Mouse (Mus musculus) CH12.LX (cell line): Measurements from ENCODE around the gene Tada2a. TPM values are rescaled to one million over a fixed set of nuclear protein-coding genes. Genes with fewer than 3 reads are reported as not detected.

Experiments used
- DNase-seq: peaks from one replicate; pipeline ENCODE4 v3.0.0-alpha.2; 2013; ENCODE audit errors: extremely low read depth
- H3K27ac ChIP-seq: 2 replicates; pipeline ENCODE4 v1.5.1; 2012; ENCODE audit warnings: low read depth, mild to moderate bottlenecking, control low read depth, moderate library complexity; ENCODE audit not compliant: insufficient read depth
- H3K27me3 ChIP-seq: replicated peaks from 2 replicates; pipeline ENCODE3; 2012; ENCODE audit warnings: inconsistent platforms
- H3K36me3 ChIP-seq, 2 experiments: replicated peaks in 1 of 2; 2 replicates each; pipeline versions ENCODE3 to v1.6.1; 2012; ENCODE audit warnings: inconsistent platforms in 1 of 2, low read length in 1 of 2, mild to moderate bottlenecking in 1 of 2, mixed read lengths in 1 of 2, moderate library complexity in 1 of 2; ENCODE audit not compliant: control insufficient read depth in 1 of 2, insufficient read depth in 1 of 2
- H3K4me1 ChIP-seq, 2 experiments: 2 replicates each; pipeline ENCODE4 v1.6.1; 2012; ENCODE audit warnings: inconsistent platforms in 1 of 2, moderate library complexity in 1 of 2; ENCODE audit not compliant: insufficient read depth in 2 of 2, control insufficient read depth in 1 of 2
- H3K4me2 ChIP-seq: 2 replicates; pipeline ENCODE4 v1.6.1; 2012; ENCODE audit warnings: low read depth, mild to moderate bottlenecking, control low read depth; ENCODE audit not compliant: poor library complexity, insufficient read depth, severe bottlenecking
- H3K4me3 ChIP-seq, 3 experiments: fragments of 150-350 bp in 1 of 3; sonication (generic) in 1 of 3; replicated peaks in 1 of 3; 2 replicates each; pipeline versions ENCODE3 to v1.5.1; 2011 to 2012; ENCODE audit warnings: low read depth in 2 of 3, low read length in 2 of 3, mild to moderate bottlenecking in 2 of 3, moderate library complexity in 2 of 3, control low read depth in 1 of 3, improper control_type of control experiment in 1 of 3, inconsistent platforms in 1 of 3, mixed read lengths in 1 of 3; ENCODE audit not compliant: poor library complexity in 1 of 3
- H3K79me2 ChIP-seq: replicated peaks from 2 replicates; pipeline ENCODE4 v1.6.1; 2012; ENCODE audit warnings: mild to moderate bottlenecking, moderate library complexity; ENCODE audit not compliant: control insufficient read depth, poor library complexity, insufficient read depth, severe bottlenecking; ENCODE audit errors: extremely low read depth
- H3K9ac ChIP-seq: 2 replicates; pipeline ENCODE4 v1.6.1; 2012; ENCODE audit warnings: low read depth, mild to moderate bottlenecking, control low read depth, moderate library complexity; ENCODE audit not compliant: insufficient read depth
- H3K9me3 ChIP-seq: replicated peaks from 2 replicates; pipeline ENCODE3; 2012; ENCODE audit warnings: low read length, inconsistent platforms, mixed read lengths
- BHLHE40 ChIP-seq: IDR thresholded peaks from 2 replicates; pipeline ENCODE4 v1.6.1; 2011; ENCODE audit warnings: mild to moderate bottlenecking, low read depth, low read length, improper control_type of control experiment
- CHD1 ChIP-seq: IDR thresholded peaks from 2 replicates; pipeline ENCODE4 v1.6.1; 2012; ENCODE audit warnings: low read depth, low read length, improper control_type of control experiment, inconsistent platforms
- CTCF ChIP-seq, 2 experiments: IDR thresholded peaks in 1 of 2; conservative IDR thresholded peaks in 1 of 2; 2 replicates each; pipeline ENCODE4 v1.5.1; 2011 to 2012; ENCODE audit warnings: low read depth in 2 of 2, low read length in 2 of 2, improper control_type of control experiment in 1 of 2, inconsistent platforms in 1 of 2, mild to moderate bottlenecking in 1 of 2, moderate library complexity in 1 of 2
- E2F4 ChIP-seq: IDR thresholded peaks from 2 replicates; pipeline ENCODE4 v1.6.1; 2011; ENCODE audit warnings: low read depth, low read length, improper control_type of control experiment; ENCODE audit not compliant: insufficient replicate concordance
- ELF1 ChIP-seq: IDR thresholded peaks from 2 replicates; pipeline ENCODE4 v1.6.1; 2014; ENCODE audit warnings: low read depth, mild to moderate bottlenecking, inconsistent platforms, low read length, improper control_type of control experiment
- ETS1 ChIP-seq: conservative IDR thresholded peaks from 2 replicates; pipeline ENCODE4 v1.6.1; 2012; ENCODE audit warnings: low read depth, mild to moderate bottlenecking, inconsistent platforms, low read length, improper control_type of control experiment, moderate library complexity
- GABPA ChIP-seq: IDR thresholded peaks from 2 replicates; pipeline ENCODE4 v1.6.1; 2012; ENCODE audit warnings: low read depth, low read length, improper control_type of control experiment, inconsistent platforms; ENCODE audit not compliant: insufficient replicate concordance
- HCFC1 ChIP-seq: IDR thresholded peaks from 2 replicates; pipeline ENCODE4 v1.6.1; 2012; ENCODE audit warnings: low read depth, mild to moderate bottlenecking, inconsistent platforms, low read length, improper control_type of control experiment
- JUND ChIP-seq: conservative IDR thresholded peaks from 2 replicates; pipeline ENCODE4 v1.6.1; 2011; ENCODE audit warnings: low read depth, low read length, improper control_type of control experiment
- KAT2A ChIP-seq: IDR thresholded peaks from 2 replicates; pipeline ENCODE4 v1.6.1; 2012; ENCODE audit warnings: low read length, improper control_type of control experiment, inconsistent platforms; ENCODE audit not compliant: insufficient replicate concordance
- MAFK ChIP-seq: IDR thresholded peaks from 2 replicates; pipeline ENCODE4 v1.6.1; 2011; ENCODE audit warnings: low read length, improper control_type of control experiment; ENCODE audit not compliant: insufficient replicate concordance
- MAX ChIP-seq: IDR thresholded peaks from 2 replicates; pipeline ENCODE4 v1.6.1; 2011; ENCODE audit warnings: low read length, improper control_type of control experiment
- MEF2A ChIP-seq: IDR thresholded peaks from 2 replicates; pipeline ENCODE4 v1.6.1; 2014; ENCODE audit warnings: low read depth, mild to moderate bottlenecking, inconsistent platforms, low read length, improper control_type of control experiment, borderline replicate concordance
- MXI1 ChIP-seq: IDR thresholded peaks from 2 replicates; pipeline ENCODE4 v1.6.1; 2011; ENCODE audit warnings: mild to moderate bottlenecking, low read depth, low read length, improper control_type of control experiment
- MYC ChIP-seq: IDR thresholded peaks from 2 replicates; pipeline ENCODE4 v1.6.1; 2011; ENCODE audit warnings: low read depth, mild to moderate bottlenecking, improper control_type of control experiment, low read length
- NELFE ChIP-seq: IDR thresholded peaks from 2 replicates; pipeline ENCODE4 v1.6.1; 2011; ENCODE audit warnings: low read depth, low read length, improper control_type of control experiment
- NRF1 ChIP-seq: IDR thresholded peaks from 2 replicates; pipeline ENCODE4 v1.6.1; 2014; ENCODE audit warnings: low read depth, mild to moderate bottlenecking, inconsistent platforms, low read length, improper control_type of control experiment, moderate library complexity
- POLR2A ChIP-seq: IDR thresholded peaks from 2 replicates; pipeline ENCODE4 v1.6.1; 2011; ENCODE audit warnings: low read depth, mild to moderate bottlenecking, improper control_type of control experiment, low read length
- RAD21 ChIP-seq: IDR thresholded peaks from 2 replicates; pipeline ENCODE4 v1.6.1; 2011; ENCODE audit warnings: low read depth, mild to moderate bottlenecking, low read length, improper control_type of control experiment, moderate library complexity
- RCOR1 ChIP-seq: conservative IDR thresholded peaks from 2 replicates; pipeline ENCODE4 v1.6.1; 2012; ENCODE audit warnings: low read depth, mild to moderate bottlenecking, inconsistent platforms, low read length, improper control_type of control experiment
- SMC3 ChIP-seq: IDR thresholded peaks from 2 replicates; pipeline ENCODE4 v1.6.1; 2011; ENCODE audit warnings: low read depth, low read length, improper control_type of control experiment
- UBTF ChIP-seq: IDR thresholded peaks from 2 replicates; pipeline ENCODE4 v1.6.1; 2012; ENCODE audit warnings: low read depth, mild to moderate bottlenecking, inconsistent platforms, low read length, improper control_type of control experiment, moderate library complexity
- USF2 ChIP-seq: conservative IDR thresholded peaks from 2 replicates; pipeline ENCODE4 v1.6.1; 2011; ENCODE audit warnings: low read depth, low read length, improper control_type of control experiment
- ZC3H11A ChIP-seq: IDR thresholded peaks from 2 replicates; pipeline ENCODE4 v1.6.1; 2012; ENCODE audit warnings: low read depth, mild to moderate bottlenecking, inconsistent platforms, low read length, improper control_type of control experiment
- ZMIZ1 ChIP-seq: IDR thresholded peaks from 2 replicates; pipeline ENCODE4 v1.6.1; 2012; ENCODE audit warnings: low read depth, mild to moderate bottlenecking, inconsistent platforms, low read length, improper control_type of control experiment
- ZNF384 ChIP-seq: IDR thresholded peaks from 2 replicates; pipeline ENCODE4 v1.6.1; 2012; ENCODE audit warnings: low read depth, low read length, improper control_type of control experiment, inconsistent platforms
- dilution Hi-C: fragments of 300-500 bp; cut with MboI; formaldehyde crosslinking; loops from 2 replicates; pipeline ENCODE4 v1.14.3; 2020; ENCODE audit warnings: low sequenced_read_pairs; ENCODE audit not compliant: extremely low pct_unique_long_range_greater_than_20kb, extremely low pct_ligation_motif_present
- in situ Hi-C: fragments of 300-500 bp; cut with MboI; formaldehyde crosslinking; loops from 3 replicates; pipeline ENCODE4 v1.14.3; 2019; ENCODE audit warnings: low sequenced_read_pairs, low pct_ligation_motif_present, low pct_unique_long_range_greater_than_20kb, mixed read lengths
- polyA plus RNA-seq: library from polyadenylated mRNA; unstranded; fragments of >175 nt; gene quantifications from 2 replicates; pipeline ENCODE4 v1.2.1, GENCODE M21; 2012; ENCODE audit warnings: low read depth; ENCODE audit not compliant: insufficient read length
- total RNA-seq, 2 experiments: library from RNA; depleted of rRNA; stranded (reverse); fragments of 300-350 nt in 1 of 2; fragments of >200 nt in 1 of 2; gene quantifications; 2 replicates each; pipeline ENCODE4 v1.2.3; 2012 to 2014

Gene Tada2a
- total and polyA plus RNA-seq, 3 experiments: 34.1 to 66.1 (median 37.5) TPM

GRCm38 (mm10) chr11:84033671-84034070 is 95.7 kb downstream of the Tada2a start:
- dilution Hi-C loops (no loop called here), in situ Hi-C loops (no loop called here)
- H3K4me1 ChIP-seq: peaks cover 0 to 11% of the 10 kb centered on the region in 2 experiments; a peak in 2 of 4 replicates
- H3K79me2 ChIP-seq: no peaks in the 10 kb centered on the region
- H3K27ac ChIP-seq: no peak overlapping the region
- no peaks in the 10 kb centered on the region for H3K9me3 ChIP-seq
- no peak overlapping the region for H3K4me3 ChIP-seq
- peaks cover 13 to 66% of the 10 kb centered on the region in 2 experiments for H3K36me3 ChIP-seq
- no peak for DNase-seq
- no peak overlapping the region for H3K9ac ChIP-seq
- TF ChIP-seq E2F4 (no peak), ELF1 (no peak), HCFC1 (no peak)
- no peak overlapping the region for H3K4me2 ChIP-seq
- H3K27me3 ChIP-seq: no peaks in the 10 kb centered on the region

GRCm38 (mm10) chr11:84032559-84032958 is 96.8 kb downstream of the Tada2a start:
- no peaks in the 10 kb centered on the region for H3K79me2 ChIP-seq
- peaks cover 13 to 70% of the 10 kb centered on the region in 2 experiments for H3K36me3 ChIP-seq
- dilution Hi-C loops: no loop called here
- H3K4me2 ChIP-seq: no peak overlapping the region
- no peak overlapping the region for H3K4me3 ChIP-seq
- TF ChIP-seq RAD21 (no peak), ZNF384 (no peak), ZMIZ1 (no peak), SMC3 (no peak)
- peaks cover 0 to 11% of the 10 kb centered on the region in 2 experiments; a peak in 2 of 4 replicates for H3K4me1 ChIP-seq
- no peaks in the 10 kb centered on the region for H3K27me3 ChIP-seq
- in situ Hi-C loops: no loop called here
- H3K9me3 ChIP-seq: no peaks in the 10 kb centered on the region
- H3K27ac ChIP-seq: no peak overlapping the region
- no peak overlapping the region for H3K9ac ChIP-seq
- DNase-seq: no peak

- Histone ChIP-seq H3K9me3 (no peaks in the 10 kb centered on the region), H3K36me3 (peaks cover 19 to 74% of the 10 kb centered on the region in 2 experiments), H3K4me3 (peak overlapping the region in 1 of 3 experiments; percentile 5), H3K27ac (no peak overlapping the region), H3K9ac (no peak overlapping the region), H3K4me1 (peaks cover 0 to 11% of the 10 kb centered on the region in 2 experiments; a peak in 2 of 4 replicates), H3K27me3 (no peaks in the 10 kb centered on the region), H3K4me2 (no peak overlapping the region), H3K79me2 (no peaks in the 10 kb centered on the region)
- dilution Hi-C loops (no loop called here), in situ Hi-C loops (no loop called here)
- DNase-seq: peak; percentile 85
- no peak for TF ChIP-seq UBTF
- no peak for TF ChIP-seq RCOR1
- peak; percentile 75 for TF ChIP-seq BHLHE40
- peak; percentile 83 for TF ChIP-seq MXI1
- no peak for TF ChIP-seq ELF1
- peak; percentile 97 for TF ChIP-seq CTCF (conservative IDR thresholded peaks at IDR 0.05 in 1 of 2, IDR thresholded peaks at IDR 0.05 in 1 of 2; ENCODE audit: low read depth in 2 of 2, low read length in 2 of 2)
- no peak for TF ChIP-seq E2F4
- TF ChIP-seq JUND: 0 out of 2 replicates have a peak, but pooled peaks have one; percentile 23
- 0 out of 2 replicates have a peak, but pooled peaks have one; percentile 38 for TF ChIP-seq ZC3H11A
- peak; percentile 33; the same call in 1 of the 2 replicates for TF ChIP-seq NELFE
- peak; percentile 86 for TF ChIP-seq MYC
- TF ChIP-seq MAFK: peak; percentile 45; the same call in 1 of the 2 replicates
- TF ChIP-seq HCFC1: no peak; the same call in 1 of the 2 replicates
- TF ChIP-seq NRF1: no peak
- TF ChIP-seq MEF2A: peak; percentile 42; the same call in 1 of the 2 replicates
- TF ChIP-seq KAT2A: no peak
- peak; percentile 23; the same call in 1 of the 2 replicates for TF ChIP-seq USF2
- TF ChIP-seq MAX: peak; percentile 90
- TF ChIP-seq POLR2A: no peak
- TF ChIP-seq ETS1: peak; percentile 38
- no peak for TF ChIP-seq GABPA
- no peak for TF ChIP-seq CHD1
Measured at GRCm38 (mm10) chr11:84031971-84032370, 97.4 kb downstream of the Tada2a start.
